Mouse (Mus musculus) stomach, embryonic 14.5 days (tissue): ENCODE results near the gene Rpl6. TPM values are rescaled to one million over a fixed set of nuclear protein-coding genes. Genes with fewer than 3 reads are reported as not detected.

Experiments used
- ATAC-seq: fragments of 200-750 bp; cut with Nextera tagmentation; 2 replicates; pipeline ENCODE4 v1.8.0; 2017; ENCODE audit warnings: low read depth, moderate TSS enrichment; ENCODE audit not compliant: insufficient number of reproducible peaks, insufficient read depth, low FRiP score
- H3K27ac ChIP-seq: fragments of 300-500 bp; sonication (generic); 2 replicates; pipeline ENCODE4 v1.5.1; 2014; ENCODE audit warnings: mild to moderate bottlenecking, low read length, moderate library complexity, mixed read lengths
- H3K27me3 ChIP-seq: fragments of 300-500 bp; sonication (generic); 2 replicates; pipeline ENCODE4 v1.6.1; 2014; ENCODE audit warnings: low read length, control low read depth, mixed read lengths; ENCODE audit not compliant: control insufficient read depth, insufficient read depth
- H3K36me3 ChIP-seq: fragments of 300-500 bp; sonication (generic); 2 replicates; pipeline ENCODE4 v1.6.1; 2014; ENCODE audit warnings: mild to moderate bottlenecking, control low read depth, low read length, moderate library complexity, mixed read lengths; ENCODE audit not compliant: control insufficient read depth, insufficient read depth
- H3K4me1 ChIP-seq: fragments of 300-500 bp; sonication (generic); 2 replicates; pipeline ENCODE4 v1.6.1; 2014; ENCODE audit warnings: low read length, control low read depth, mixed read lengths; ENCODE audit not compliant: control insufficient read depth, insufficient read depth
- H3K4me2 ChIP-seq: fragments of 300-500 bp; sonication (generic); replicated peaks from 2 replicates; pipeline ENCODE4 v1.6.1; 2014; ENCODE audit warnings: low read depth, low read length, control low read depth
- H3K4me3 ChIP-seq: fragments of 300-500 bp; sonication (generic); 2 replicates; pipeline ENCODE4 v1.5.1; 2014; ENCODE audit warnings: low read depth, low read length, control low read depth
- H3K9ac ChIP-seq: fragments of 300-500 bp; sonication (generic); replicated peaks from 2 replicates; pipeline ENCODE4 v1.6.1; 2014; ENCODE audit warnings: low read depth, mild to moderate bottlenecking, control low read depth, low read length, moderate library complexity, mixed read lengths
- H3K9me3 ChIP-seq: fragments of 300-500 bp; sonication (generic); 2 replicates; pipeline ENCODE4 v1.6.1; 2016; ENCODE audit warnings: low read depth, low read length, control low read depth; ENCODE audit not compliant: control insufficient read depth
- WGBS: fragments of 180-500 bp; shearing (Covaris S2); extraction: QIAGEN DNeasy Blood & Tissue Kit; methylation state at CpG from one replicate; pipeline ENCODE4 v1.1.7; 2014; 5-methylcytosine and 5-hydroxymethylcytosine counted together
- polyA plus RNA-seq: library from polyadenylated mRNA; unstranded; fragments of >200 nt; fragmentation: Nextera tagmentation; extraction: Ambion mirVana; gene quantifications from 2 replicates; pipeline ENCODE4 v1.2.1, GENCODE M21; 2014

The Rpl6 gene
- polyA plus RNA-seq, 1 experiment from 2014 or later = 726 TPM

- H3K4me1 ChIP-seq = peaks cover 27% of the 10 kb centered on the region
- H3K27ac ChIP-seq = no peak overlapping the region
- H3K36me3 ChIP-seq = no peaks in the 10 kb centered on the region
- no peak for ATAC-seq
- H3K9ac ChIP-seq = no peak overlapping the region
- no peak overlapping the region for H3K4me3 ChIP-seq
- whole genome bisulfite sequencing = 68% methylated on average over 9 of the region's 9 CpGs
- H3K27me3 ChIP-seq = no peaks in the 10 kb centered on the region
- H3K4me2 ChIP-seq = no peak overlapping the region
- H3K9me3 ChIP-seq = no peaks in the 10 kb centered on the region
Measured at GRCm38 (mm10) chr5:121189182-121189581, 15.1 kb upstream of the Rpl6 start.

GRCm38 (mm10) chr5:121190210-121190835 lies 14.0 kb upstream of the Rpl6 start:
- H3K27ac ChIP-seq = peak overlapping the region; percentile 74
- H3K9ac ChIP-seq = peak overlapping the region; percentile 84
- H3K9me3 ChIP-seq = no peaks in the 10 kb centered on the region
- no peak for ATAC-seq
- H3K27me3 ChIP-seq = no peaks in the 10 kb centered on the region
- 29% methylated on average over 21 of the region's 21 CpGs for WGBS
- H3K4me1 ChIP-seq = peaks cover 20% of the 10 kb centered on the region
- no peaks in the 10 kb centered on the region for H3K36me3 ChIP-seq
- peak overlapping the region; percentile 78 for H3K4me2 ChIP-seq
- H3K4me3 ChIP-seq = peak overlapping the region; percentile 80

- Histone ChIP-seq H3K4me3 (peak within 1 kb of the TSS; percentile 80), H3K9ac (peak within 1 kb of the TSS; percentile 84), H3K27me3 (no peaks in the 10 kb centered on the region), H3K27ac (peak within 1 kb of the TSS; percentile 74), H3K4me2 (peak within 1 kb of the TSS; percentile 78), H3K4me1 (peaks cover 13% of the 10 kb centered on the region), H3K36me3 (no peaks in the 10 kb centered on the region), H3K9me3 (no peaks in the 10 kb centered on the region)
- WGBS = under 1% methylated on average over 85 of the region's 98 CpGs
- ATAC-seq = peak; percentile 90
Measured at GRCm38 (mm10) chr5:121190836-121191583, 13.3 kb upstream of the Rpl6 start, which contains the start of gene Ptpn11. Gene Ptpn11, minus strand, starts transcription at chr5:121191397.

- Histone ChIP-seq H3K36me3 (no peaks in the 10 kb centered on the region), H3K9ac (peak overlapping the region; percentile 39), H3K4me1 (peaks cover 9% of the 10 kb centered on the region; the same call in 1 of the 2 replicates), H3K27me3 (no peaks in the 10 kb centered on the region), H3K27ac (peak overlapping the region; percentile 34; the same call in 1 of the 2 replicates), H3K9me3 (no peaks in the 10 kb centered on the region), H3K4me3 (peak overlapping the region; percentile 80), H3K4me2 (peak overlapping the region; percentile 78)
- WGBS = 10% methylated on average over 17 of the region's 17 CpGs
- ATAC-seq = peak; percentile 35; the same call in 1 of the 2 replicates
Measured at GRCm38 (mm10) chr5:121191584-121191906, 12.7 kb upstream of the Rpl6 start.

GRCm38 (mm10) chr5:121194173-121194572 lies 10.1 kb upstream of the Rpl6 start:
- no peaks in the 10 kb centered on the region for H3K36me3 ChIP-seq
- H3K9me3 ChIP-seq = no peaks in the 10 kb centered on the region
- no peaks in the 10 kb centered on the region for H3K27me3 ChIP-seq
- no peak overlapping the region for H3K9ac ChIP-seq
- 38% methylated on average over 1 of the region's 1 CpGs for WGBS
- no peak overlapping the region for H3K27ac ChIP-seq
- no peak overlapping the region for H3K4me3 ChIP-seq
- no peak for ATAC-seq
- H3K4me1 ChIP-seq = no peaks in the 10 kb centered on the region
- H3K4me2 ChIP-seq = no peak overlapping the region

- Histone ChIP-seq H3K4me2 (no peak overlapping the region), H3K9me3 (no peaks in the 10 kb centered on the region), H3K27ac (no peak overlapping the region), H3K27me3 (no peaks in the 10 kb centered on the region), H3K4me3 (no peak overlapping the region), H3K9ac (no peak overlapping the region), H3K36me3 (no peaks in the 10 kb centered on the region), H3K4me1 (no peaks in the 10 kb centered on the region)
- no peak for ATAC-seq
- 42% methylated on average over 5 of the region's 5 CpGs for WGBS
Measured at GRCm38 (mm10) chr5:121196764-121197163, 7.5 kb upstream of the Rpl6 start.

GRCm38 (mm10) chr5:121197337-121197736 lies 6.9 kb upstream of the Rpl6 start:
- Histone ChIP-seq H3K4me3 (no peak overlapping the region), H3K4me2 (no peak overlapping the region), H3K27me3 (no peaks in the 10 kb centered on the region), H3K9ac (no peak overlapping the region), H3K4me1 (no peaks in the 10 kb centered on the region), H3K27ac (no peak overlapping the region), H3K36me3 (no peaks in the 10 kb centered on the region), H3K9me3 (no peaks in the 10 kb centered on the region)
- ATAC-seq = no peak
- WGBS = 78% methylated on average over 2 of the region's 2 CpGs

- WGBS = 82% methylated on average over 5 of the region's 5 CpGs
- Histone ChIP-seq H3K9ac (no peak overlapping the region), H3K27ac (no peak overlapping the region), H3K4me2 (no peak overlapping the region), H3K36me3 (no peaks in the 10 kb centered on the region), H3K9me3 (no peaks in the 10 kb centered on the region), H3K4me3 (no peak overlapping the region), H3K27me3 (no peaks in the 10 kb centered on the region), H3K4me1 (no peaks in the 10 kb centered on the region)
- ATAC-seq = no peak
Measured at GRCm38 (mm10) chr5:121198376-121198775, 5.9 kb upstream of the Rpl6 start.
